ENCODE assay signal across 12 mouse cellular contexts in genomic region chr9:118715971-118716628, GRCm38 (mm10).
A peak's percentile ranks its signal among the peaks of the same experiment; 100 is the strongest.
DNase-seq lines count a peak whose midpoint lies in the region; ATAC-seq and TF ChIP-seq lines count a peak whose summit lies in the region.
"Had no signal": no experiment of that assay in that cellular context is flagged by ENCODE, and none has a peak within 500 bp of the region (broad histone marks: within the 10 kb centered on the region; RNA-seq: fewer than 3 reads in every experiment).

No protein-coding gene starts in this region.

- H3K27ac ChIP-seq in kidney, postnatal 0 days = no peak overlapping the region; the same call in 1 of the 2 replicates
- no peak overlapping the region for H3K27ac ChIP-seq in kidney, adult 2 months (ENCODE audit: insufficient read depth, low read depth, low read length)
- peak overlapping the region; percentile 21; the same call in 1 of the 2 replicates for H3K27ac ChIP-seq in bone marrow, adult 2 months (ENCODE audit: control insufficient read depth, insufficient read depth, low read depth, low read length, poor library complexity)
- 0 out of 2 replicates have a peak overlapping the region, but pooled peaks have one; percentile 62 for H3K27ac ChIP-seq in stomach, embryonic 15.5 days
- H3K27ac ChIP-seq: hindbrain, embryonic 14.5 days; limb, embryonic 13.5 days had no signal

- no peak for DNase-seq in kidney, postnatal 0 days (ENCODE audit: low spot score)
- no peak for DNase-seq in kidney, adult 2 months
- DNase-seq in CD4-positive, CD25-positive, alpha-beta regulatory T cell, adult 2 months (ENCODE audit: low read depth, low spot score) = peak; percentile 80
- no peak for DNase-seq in Muller cell, postnatal 12 days (ENCODE audit: inconsistent ontology term)
- DNase-seq: adrenal gland, postnatal 36 days; cerebellum, adult 9-10 months had no signal

- peak; percentile 13; the same call in 1 of the 2 replicates for TF ChIP-seq CTCF in kidney, postnatal 0 days (IDR thresholded peaks at IDR 0.05; ENCODE audit: low read depth)
- no peak for TF ChIP-seq CTCF in kidney, adult 2 months (conservative IDR thresholded peaks at IDR 0.05; ENCODE audit: insufficient read depth, insufficient read length, low read depth, low read length)
- no peak; the same call in 1 of the 2 replicates for TF ChIP-seq CTCF in bone marrow, adult 2 months (IDR thresholded peaks at IDR 0.05; ENCODE audit: control insufficient read depth, insufficient read depth, low read length)

- no peak for TF ChIP-seq POLR2A in kidney, adult 2 months (IDR thresholded peaks at IDR 0.05; ENCODE audit: low read depth, low read length)
- no peak for TF ChIP-seq POLR2A in bone marrow, adult 2 months (IDR thresholded peaks at IDR 0.05; ENCODE audit: borderline replicate concordance, control insufficient read depth, low read depth, low read length)

- WGBS in kidney, postnatal 0 days = 75% methylated on average over 9 of the region's 9 CpGs
- WGBS in kidney, adult 2 months = 70% methylated on average over 9 of the region's 9 CpGs
- 7% methylated on average over 9 of the region's 9 CpGs for WGBS in bone marrow, adult 2 months
- 67% methylated on average over 9 of the region's 9 CpGs for WGBS in stomach, embryonic 15.5 days

- H3K9me3 ChIP-seq in kidney, postnatal 0 days (replicated peaks; ENCODE audit: low read length) = no peaks in the 10 kb centered on the region
- H3K9me3 ChIP-seq in stomach, embryonic 15.5 days = no peaks in the 10 kb centered on the region
- H3K9me3 ChIP-seq: limb, embryonic 13.5 days had no signal

- no peaks in the 10 kb centered on the region for H3K27me3 ChIP-seq in kidney, postnatal 0 days (ENCODE audit: insufficient read depth, low read length)
- no peaks in the 10 kb centered on the region for H3K27me3 ChIP-seq in kidney, adult 2 months (replicated peaks; ENCODE audit: control insufficient read depth, insufficient read depth, low read length)
- H3K27me3 ChIP-seq in stomach, embryonic 15.5 days (replicated peaks) = no peaks in the 10 kb centered on the region
- H3K27me3 ChIP-seq: limb, embryonic 13.5 days had no signal

- H3K4me3 ChIP-seq in kidney, postnatal 0 days (replicated peaks; ENCODE audit: low read depth, low read length) = no peak overlapping the region
- H3K4me3 ChIP-seq in kidney, adult 2 months (ENCODE audit: insufficient read depth, low read depth, low read length) = no peak overlapping the region
- H3K4me3 ChIP-seq in bone marrow, adult 2 months (replicated peaks; ENCODE audit: control insufficient read depth, low read depth, low read length) = no peak overlapping the region
- H3K4me3 ChIP-seq in stomach, embryonic 15.5 days (replicated peaks) = no peak overlapping the region
- H3K4me3 ChIP-seq: limb, embryonic 13.5 days had no signal

- H3K4me2 ChIP-seq in kidney, postnatal 0 days (ENCODE audit: low read length) = no peak overlapping the region
- H3K4me2 ChIP-seq in stomach, embryonic 15.5 days = no peak overlapping the region
- H3K4me2 ChIP-seq: hindbrain, embryonic 14.5 days; limb, embryonic 13.5 days had no signal

- no peak for ATAC-seq in kidney, postnatal 0 days (replicated peaks; ENCODE audit: low FRiP score, low read depth)
- no peak for ATAC-seq in stomach, embryonic 15.5 days (ENCODE audit: insufficient read depth, low FRiP score, low read depth)
- ATAC-seq in monocyte, adult 5-6 weeks (replicated peaks; ENCODE audit: insufficient number of reproducible peaks, low FRiP score, low TSS enrichment, poor library complexity, severe bottlenecking) = no peak
- ATAC-seq: midbrain, embryonic 16.5 days had no signal

- 0 out of 2 replicates have a peak, but pooled peaks cover 3% of the 10 kb centered on the region for H3K36me3 ChIP-seq in kidney, postnatal 0 days (ENCODE audit: insufficient read depth, low read length)
- H3K36me3 ChIP-seq in kidney, adult 2 months (ENCODE audit: control insufficient read depth, insufficient read depth, low read length) = no peaks in the 10 kb centered on the region
- H3K36me3 ChIP-seq in stomach, embryonic 15.5 days = no peaks in the 10 kb centered on the region

- no peaks in the 10 kb centered on the region for H3K4me1 ChIP-seq in kidney, postnatal 0 days (replicated peaks; ENCODE audit: insufficient read depth, low read length)
- H3K4me1 ChIP-seq in kidney, adult 2 months (ENCODE audit: control insufficient read depth, insufficient read depth, low read length) = no peaks in the 10 kb centered on the region
- peaks cover 4% of the 10 kb centered on the region for H3K4me1 ChIP-seq in bone marrow, adult 2 months (ENCODE audit: control insufficient read depth, insufficient read depth, low read length)
- peaks cover 12% of the 10 kb centered on the region; the same call in 1 of the 2 replicates for H3K4me1 ChIP-seq in stomach, embryonic 15.5 days

- no peak overlapping the region for H3K9ac ChIP-seq in kidney, postnatal 0 days (ENCODE audit: low read depth, low read length)
- H3K9ac ChIP-seq in stomach, embryonic 15.5 days = no peak overlapping the region
- H3K9ac ChIP-seq: hindbrain, embryonic 14.5 days; limb, embryonic 13.5 days had no signal

Comparison
In these comparisons a context has a peak if more than half of its experiments do, and no peak if none do; other contexts are left out.
1. H3K27ac ChIP-seq: peak in bone marrow, adult 2 months (single experiment) and stomach, embryonic 15.5 days (single experiment); none in kidney, postnatal 0 days (single experiment) and kidney, adult 2 months (single experiment).